Mouse (Mus musculus): ENCODE results near the gene Wwox.

GRCm38 (mm10) chr8:114785834-114786233 lies 346.4 kb downstream of the Wwox start:
- TF ChIP-seq ZC3H11A (IDR thresholded peaks at IDR 0.05; ENCODE audit: low read depth, low read length) (no peak), CTCF (conservative IDR thresholded peaks at IDR 0.05 in 1 of 2, IDR thresholded peaks at IDR 0.05 in 1 of 2; ENCODE audit: low read depth in 2 of 2, low read length in 2 of 2) (no peak), NELFE (IDR thresholded peaks at IDR 0.05; ENCODE audit: low read depth, low read length) (no peak), TBP (conservative IDR thresholded peaks at IDR 0.05; ENCODE audit: low read depth, low read length) (no peak), EP300 (IDR thresholded peaks at IDR 0.05; ENCODE audit: low read length) (no peak), HCFC1 (IDR thresholded peaks at IDR 0.05; ENCODE audit: low read depth, low read length) (no peak), POLR2A (IDR thresholded peaks at IDR 0.05; ENCODE audit: low read depth, low read length) (no peak), PAX5 (IDR thresholded peaks at IDR 0.05; ENCODE audit: low read length) (no peak), RCOR1 (conservative IDR thresholded peaks at IDR 0.05; ENCODE audit: low read depth, low read length) (no peak), E2F4 (IDR thresholded peaks at IDR 0.05; ENCODE audit: insufficient replicate concordance, low read depth, low read length) (no peak), KAT2A (IDR thresholded peaks at IDR 0.05; ENCODE audit: insufficient replicate concordance, low read length) (no peak), UBTF (IDR thresholded peaks at IDR 0.05; ENCODE audit: low read depth, low read length) (no peak), NRF1 (IDR thresholded peaks at IDR 0.05; ENCODE audit: low read depth, low read length) (no peak), ELF1 (IDR thresholded peaks at IDR 0.05; ENCODE audit: low read depth, low read length) (no peak)
